Mouse (Mus musculus): ENCODE data around the gene Zbtb38.

The Zbtb38 gene

GRCm38 (mm10) chr9:96758749-96759597 is 6.3 kb upstream of the Zbtb38 start:
- in situ Hi-C loops (cut with MseI, MboI), result no loop called here

DNA sequence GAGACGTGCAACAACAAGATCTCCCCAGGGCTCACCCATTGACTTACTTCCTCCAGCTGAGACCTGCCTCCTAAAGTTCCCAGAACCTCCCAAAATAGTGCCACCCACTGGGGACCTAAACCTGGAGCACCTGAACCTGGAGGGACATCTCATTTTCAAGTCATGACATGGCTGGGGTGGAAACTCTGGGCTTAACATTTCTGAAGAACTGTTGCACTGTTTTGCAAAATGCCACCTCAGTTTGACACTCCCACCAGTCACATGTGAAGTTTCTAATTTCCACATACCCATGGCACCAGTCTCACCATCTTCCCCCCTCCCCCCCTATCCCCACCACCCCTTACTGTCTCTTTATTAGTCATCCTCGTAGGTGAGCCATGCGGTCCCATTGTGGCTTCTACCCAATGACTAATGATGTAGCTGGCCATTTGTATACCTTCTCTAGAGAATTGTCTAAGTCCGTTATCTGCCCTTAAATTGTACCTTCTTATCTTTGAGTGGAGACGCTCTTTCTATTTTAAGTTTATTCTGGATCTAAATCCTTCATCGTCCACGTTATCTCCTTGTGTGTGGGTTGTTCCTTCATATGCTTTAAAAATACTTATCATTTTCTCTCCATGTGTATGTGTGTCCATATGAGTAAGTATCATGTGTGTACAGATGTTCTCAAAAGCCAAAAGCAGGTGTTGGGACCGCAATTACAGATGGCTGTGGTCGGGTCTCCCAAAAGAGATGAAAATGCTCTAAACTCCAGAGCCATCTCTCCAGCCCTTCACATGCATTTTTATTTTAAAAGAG is 4.2 kb upstream of the Zbtb38 start:
- in situ Hi-C loops (cut with MseI, MboI), result no loop called here

- in situ Hi-C loops (cut with MseI, MboI), result no loop called here
Observed at GRCm38 (mm10) chr9:96755761-96756160, 3.1 kb upstream of the Zbtb38 start.

DNA sequence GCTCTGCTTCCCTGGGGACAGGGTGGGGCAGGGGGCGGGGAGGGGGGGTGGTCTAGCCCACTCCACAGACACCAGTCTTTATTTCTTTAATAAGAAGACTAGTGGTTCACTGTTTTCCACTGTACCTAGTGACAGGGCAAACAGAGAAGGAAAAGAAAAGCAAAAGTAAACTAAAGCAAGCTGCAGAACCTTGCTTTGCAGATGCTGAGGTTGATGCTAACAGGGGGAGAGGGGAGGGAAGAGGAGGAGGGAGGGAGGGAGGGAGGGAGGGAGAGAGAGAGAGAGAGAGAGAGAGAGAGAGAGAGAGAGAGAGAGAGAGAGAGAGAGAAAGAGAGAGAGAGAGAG is 2.0 kb upstream of the Zbtb38 start:
- in situ Hi-C loops (cut with MseI, MboI), result no loop called here

DNA sequence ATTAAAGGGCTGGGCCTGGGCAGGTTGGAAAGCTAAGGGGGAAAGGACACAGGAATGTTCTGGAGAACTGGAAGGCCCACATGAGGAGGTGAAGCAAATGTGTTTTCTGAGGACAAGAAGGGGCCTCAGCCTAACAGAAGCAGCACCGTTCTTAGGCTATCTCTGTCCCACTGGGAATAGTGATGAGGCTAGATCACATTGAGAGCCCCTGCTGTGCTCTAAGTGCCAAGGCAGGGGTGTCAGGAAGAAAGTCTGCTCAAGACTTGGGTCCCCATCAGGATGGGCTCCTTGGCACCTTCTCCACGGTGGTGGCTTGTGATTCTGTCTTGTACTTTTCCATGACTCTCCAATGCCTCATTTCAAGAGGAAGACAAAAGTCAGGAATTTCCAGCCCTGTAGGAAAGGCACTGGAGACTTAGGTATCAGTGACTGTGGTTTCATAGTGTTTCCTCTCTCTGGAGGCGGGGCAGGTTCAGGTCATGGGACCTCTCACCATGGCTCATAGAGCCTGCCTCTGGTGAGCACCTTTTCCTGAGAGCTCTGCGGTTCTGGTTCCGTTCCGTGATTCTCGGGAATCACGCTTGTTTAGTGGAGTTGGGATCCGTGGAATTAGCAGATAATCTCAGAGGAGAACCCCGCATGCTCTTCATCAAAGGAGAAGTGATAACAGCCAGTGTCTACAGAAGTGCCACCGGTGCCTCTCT is 1.4 kb upstream of the Zbtb38 start:
- in situ Hi-C loops (cut with MseI, MboI), result no loop called here

GRCm38 (mm10) chr9:96753392-96753791 is 761 bp upstream of the Zbtb38 start:
- in situ Hi-C loops (cut with MseI, MboI), result no loop called here

DNA sequence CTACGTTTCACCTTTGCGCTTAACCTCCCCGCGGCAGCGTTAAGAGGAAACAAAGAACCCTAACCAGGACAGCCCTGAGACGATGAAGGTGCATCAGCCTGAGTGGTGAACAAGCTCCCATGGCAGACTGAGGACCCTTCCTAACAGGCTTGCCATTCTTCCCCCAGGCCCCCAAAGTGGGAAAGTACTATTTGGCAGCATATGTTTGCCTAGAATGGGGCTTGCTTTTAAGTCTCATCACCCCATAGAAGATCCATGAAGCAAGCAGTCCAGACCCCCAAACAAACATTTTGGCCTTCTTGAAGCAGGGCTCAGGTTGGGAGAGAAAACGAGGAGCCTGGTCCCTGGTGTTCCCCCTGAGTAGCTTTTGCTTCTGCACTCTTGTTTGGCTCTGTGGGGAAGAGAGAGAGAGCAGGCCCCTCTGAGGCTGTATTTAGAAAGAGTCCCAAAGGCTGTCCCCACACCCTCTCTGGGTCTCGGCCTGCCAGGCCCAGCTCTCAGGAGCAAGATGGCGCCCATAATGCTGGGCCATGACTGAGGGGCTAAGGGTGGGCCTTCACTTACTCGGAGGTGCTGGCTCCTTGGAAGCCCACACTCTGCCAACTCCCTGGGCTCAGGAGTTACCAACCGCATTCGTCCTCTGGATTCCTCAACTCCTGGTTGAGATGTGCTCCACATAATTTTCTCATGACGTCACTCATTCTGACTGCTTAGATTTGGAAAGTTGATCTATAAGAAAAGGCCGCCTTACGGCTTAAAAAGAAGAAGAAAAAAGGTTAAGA is 619 bp downstream of the Zbtb38 start:
- in situ Hi-C loops (cut with MseI, MboI), result no loop called here

- in situ Hi-C loops (cut with MseI, MboI), result no loop called here
Observed at GRCm38 (mm10) chr9:96750636-96751035, 2.0 kb downstream of the Zbtb38 start.

- in situ Hi-C loops (cut with MseI, MboI), result no loop called here
Observed at GRCm38 (mm10) chr9:96746527-96746926, 6.1 kb downstream of the Zbtb38 start.

DNA sequence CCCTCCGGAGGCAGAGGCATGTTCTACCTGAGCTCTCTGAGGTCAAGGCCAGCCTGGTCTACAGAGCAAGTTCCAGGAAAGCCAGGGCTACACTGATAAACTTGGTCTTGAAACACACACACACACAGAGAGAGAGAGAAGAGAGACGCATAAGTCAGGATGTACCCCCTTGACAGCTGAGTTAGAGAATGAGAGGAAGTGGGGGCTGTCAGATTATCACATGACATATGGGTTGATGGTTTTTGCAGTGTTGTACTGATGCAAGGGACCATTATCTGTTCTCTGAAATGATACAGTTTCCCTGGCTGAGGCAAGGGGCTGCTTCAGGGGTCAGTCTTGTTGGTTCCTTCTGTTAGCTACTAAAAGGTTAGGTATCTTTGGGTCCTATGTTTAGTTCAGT is 7.7 kb downstream of the Zbtb38 start:
- in situ Hi-C loops (cut with MseI, MboI), result no loop called here

- in situ Hi-C loops (cut with MseI, MboI), result no loop called here
Observed at GRCm38 (mm10) chr9:96741365-96742085, 11.1 kb downstream of the Zbtb38 start.

DNA sequence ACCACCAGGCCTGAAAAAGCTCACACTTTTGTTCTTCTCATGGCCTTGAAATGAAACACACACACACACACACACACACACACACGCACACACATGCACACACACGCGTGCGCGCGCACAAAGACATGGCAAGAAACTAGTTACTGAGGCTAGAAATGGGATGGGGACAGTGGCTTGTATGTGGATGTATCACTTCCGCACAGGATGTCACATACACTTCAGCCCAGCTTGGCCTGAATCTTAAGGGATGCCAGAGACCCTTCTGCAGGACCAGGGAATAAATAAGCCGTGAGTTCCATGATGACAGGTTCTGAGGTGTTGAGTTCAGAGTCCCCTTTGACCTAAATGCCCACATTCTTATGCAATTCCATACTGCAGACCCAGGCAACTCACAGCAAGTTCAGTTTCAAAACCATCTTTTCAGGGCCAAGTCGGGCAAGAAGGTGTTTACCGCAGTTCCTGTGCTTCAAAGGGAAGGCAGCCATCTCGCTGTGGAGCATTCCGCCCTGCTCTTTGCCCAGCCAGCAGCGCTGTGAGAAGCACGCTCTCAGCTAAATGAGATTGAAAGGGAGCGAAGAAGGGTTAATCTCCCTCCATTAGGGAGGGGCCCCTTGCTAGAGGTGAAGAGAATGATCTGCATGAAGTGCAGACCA is 11.8 kb downstream of the Zbtb38 start:
- in situ Hi-C loops (cut with MseI, MboI), result no loop called here

GRCm38 (mm10) chr9:96739808-96740711 is 12.6 kb downstream of the Zbtb38 start:
- in situ Hi-C loops (cut with MseI, MboI), result no loop called here

DNA sequence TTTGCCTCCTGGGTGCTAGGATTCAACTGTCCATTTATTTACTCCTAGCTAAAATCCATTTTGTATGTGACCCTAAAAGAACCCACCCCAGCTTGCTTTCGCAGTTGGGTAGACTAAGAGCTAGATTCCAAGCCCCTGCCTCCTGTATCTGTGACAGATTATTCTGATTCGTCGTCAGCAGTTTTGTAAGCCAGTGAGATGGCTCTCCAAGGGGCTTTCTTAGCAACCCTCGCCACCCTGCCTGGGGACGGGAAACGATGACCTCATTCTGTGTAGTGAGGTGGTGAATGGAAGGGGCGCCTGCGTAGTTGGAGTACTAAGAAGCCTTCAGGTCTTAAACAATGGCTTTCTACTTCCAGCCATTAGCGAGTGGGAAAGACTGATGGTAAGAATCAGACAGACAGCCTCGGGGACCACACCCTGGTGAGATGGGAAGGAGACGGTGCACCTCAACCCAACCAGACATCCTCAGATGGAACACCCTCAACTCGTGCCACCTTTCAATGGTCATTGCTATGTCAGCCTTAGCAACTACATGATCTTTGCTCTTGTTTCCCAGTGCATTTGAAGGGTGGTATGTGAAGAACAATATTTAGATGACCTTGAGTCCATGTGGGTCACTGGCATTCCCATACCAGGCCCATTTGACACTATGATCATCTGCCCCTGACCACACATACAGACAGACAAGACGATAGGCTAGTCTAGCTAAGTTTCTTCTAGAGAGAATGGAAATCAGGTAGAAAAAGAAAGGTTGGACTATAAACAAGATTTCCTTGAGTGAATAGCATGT is 13.9 kb downstream of the Zbtb38 start:
- in situ Hi-C loops (cut with MseI, MboI), result no loop called here

GRCm38 (mm10) chr9:96735946-96736345 is 16.7 kb downstream of the Zbtb38 start:
- in situ Hi-C loops (cut with MseI, MboI), result no loop called here

GRCm38 (mm10) chr9:96733425-96733717 is 19.3 kb downstream of the Zbtb38 start:
- in situ Hi-C loops (cut with MseI, MboI), result no loop called here

- in situ Hi-C loops (cut with MseI, MboI), result no loop called here
Observed at GRCm38 (mm10) chr9:96732644-96733424, 19.8 kb downstream of the Zbtb38 start.

- in situ Hi-C loops (cut with MseI, MboI), result no loop called here
Observed at GRCm38 (mm10) chr9:96731961-96732511, 20.6 kb downstream of the Zbtb38 start.

Data from mouse trophoblast stem cell (cell line).